In genomic region chr7:145268890-145269289, GRCm38 (mm10) we compare ENCODE assay signal across 27 mouse cellular contexts. TPM values are rescaled to one million over a fixed set of nuclear protein-coding genes. Genes with fewer than 3 reads are reported as not detected.
"Had no signal": no experiment of that assay in that cellular context is flagged by ENCODE, and none has a peak within 500 bp of the region (broad histone marks: within the 10 kb centered on the region; RNA-seq: fewer than 3 reads in every experiment).

No protein-coding gene starts in this region.

- H3K4me2 ChIP-seq: limb, embryonic 12.5 days; limb, embryonic 15.5 days; liver, embryonic 11.5 days; lung, embryonic 14.5 days; midbrain, embryonic 12.5 days; midbrain, embryonic 15.5 days; neural tube, embryonic 12.5 days; neural tube, embryonic 15.5 days had no signal

- H3K27me3 ChIP-seq: limb, embryonic 12.5 days; limb, embryonic 15.5 days; midbrain, embryonic 12.5 days; midbrain, embryonic 15.5 days; neural tube, embryonic 12.5 days; neural tube, embryonic 15.5 days had no signal

- H3K9me3 ChIP-seq: limb, embryonic 12.5 days; limb, embryonic 15.5 days; midbrain, embryonic 12.5 days; midbrain, embryonic 15.5 days; neural tube, embryonic 12.5 days; neural tube, embryonic 15.5 days had no signal

- H3K36me3 ChIP-seq: midbrain, embryonic 15.5 days had no signal

- H3K27ac ChIP-seq: kidney, postnatal 0 days; limb, embryonic 12.5 days; limb, embryonic 15.5 days; liver, embryonic 14.5 days; macrophage; midbrain, embryonic 12.5 days; midbrain, embryonic 15.5 days; neural tube, embryonic 12.5 days; neural tube, embryonic 15.5 days had no signal

- H3K9ac ChIP-seq: limb, embryonic 12.5 days; limb, embryonic 15.5 days; liver, embryonic 14.5 days; liver, postnatal 0 days; lung, embryonic 14.5 days; midbrain, embryonic 12.5 days; midbrain, embryonic 15.5 days; neural tube, embryonic 12.5 days; neural tube, embryonic 15.5 days had no signal

- H3K4me3 ChIP-seq: limb, embryonic 12.5 days; limb, embryonic 15.5 days; midbrain, embryonic 12.5 days; midbrain, embryonic 15.5 days; neural tube, embryonic 12.5 days; neural tube, embryonic 15.5 days had no signal

- H3K4me1 ChIP-seq: limb, embryonic 12.5 days; limb, embryonic 15.5 days; midbrain, embryonic 12.5 days; midbrain, embryonic 15.5 days; neural tube, embryonic 12.5 days; neural tube, embryonic 15.5 days had no signal

- DNase-seq: kidney, adult 2 months; kidney, postnatal 25 days; left cerebral cortex, postnatal 4 days; liver, postnatal 0 days; lung, embryonic 14.5 days; thymus, postnatal 36 days had no signal

- ATAC-seq: hindbrain, embryonic 16.5 days; inflammation-experienced regulatory T-cells, adult 6 months; liver, postnatal 0 days; lung, postnatal 0 days; midbrain, embryonic 15.5 days had no signal

RNA-seq across cellular contexts. Expression of gene Mrgprf, which starts 31.7 kb away (rescaled TPM):
- total RNA-seq: megakaryocyte, adult 5-6 weeks had no signal
- polyA plus RNA-seq: inflammation-experienced regulatory T-cells, adult 6 months; liver, embryonic 11.5 days; macrophage had no signal

RNA-seq across cellular contexts. Expression of gene Mrgprd, which starts 45.7 kb away (rescaled TPM):
- total RNA-seq: layer of hippocampus, adult 8-10 months; layer of hippocampus, postnatal 10 days; left cerebral cortex, adult 8-10 months; left cerebral cortex, postnatal 14 days; left cerebral cortex, postnatal 4 days; megakaryocyte, adult 5-6 weeks had no signal
- polyA plus RNA-seq: inflammation-experienced regulatory T-cells, adult 6 months; kidney, adult 2 months; kidney, postnatal 0 days; limb, embryonic 12.5 days; limb, embryonic 15.5 days; liver, embryonic 11.5 days; liver, embryonic 14.5 days; liver, postnatal 0 days; lung, postnatal 0 days; macrophage; midbrain, embryonic 12.5 days; midbrain, embryonic 15.5 days; small intestine, adult 2 months; spleen, adult 2 months; urinary bladder, adult 2 months had no signal
